Mouse (Mus musculus): Measurements from ENCODE around the gene Gucd1.

DNA sequence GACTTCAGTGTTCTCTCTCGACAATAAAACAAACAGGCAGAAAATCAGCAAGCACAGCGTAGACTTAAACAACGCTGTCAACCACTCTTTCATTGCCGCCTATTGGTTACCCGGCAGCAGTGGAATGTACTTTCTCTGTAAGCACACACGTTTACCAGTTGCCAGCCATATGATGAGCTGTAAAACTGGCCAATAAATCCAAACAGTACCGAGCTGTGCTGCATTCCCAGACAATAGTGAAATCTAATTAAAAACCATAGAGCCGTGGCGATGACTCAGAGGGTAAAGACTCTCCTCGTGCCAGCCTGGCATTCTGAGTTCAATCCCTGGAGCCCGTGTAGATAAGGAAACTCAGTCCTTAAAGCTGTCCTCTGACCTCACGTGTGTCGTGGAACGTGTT lies 30.7 kb upstream of the Gucd1 start:
- TF ChIP-seq CTCF (IDR thresholded peaks at IDR 0.05; ENCODE audit: borderline replicate concordance, insufficient read depth, low read length) (no peak), POLR2A (IDR thresholded peaks at IDR 0.05; ENCODE audit: low read depth, low read length) (no peak)
